Mouse (Mus musculus) MEL (cell line): ENCODE data around the gene Steap4. TPM values are rescaled to one million over a fixed set of nuclear protein-coding genes. Genes with fewer than 3 reads are reported as not detected.
"Not testable (repeated sequence)": the region's sequence is repeated elsewhere in the genome, so short reads cannot be mapped to it uniquely, and the experiment has no call there.

Experiments used
- DNase-seq: peaks from one replicate; pipeline ENCODE4 v3.0.0; 2011; ENCODE audit warnings: low read depth, low spot score
- H3K27ac ChIP-seq: 2 replicates; pipeline ENCODE4 v1.5.1; 2012; ENCODE audit warnings: low read depth, mild to moderate bottlenecking, control low read depth, low read length, moderate library complexity; ENCODE audit not compliant: control insufficient read depth
- H3K27me3 ChIP-seq, 2 experiments: fragments of 150-350 bp in 1 of 2; sonication (generic) in 1 of 2; 2 replicates each; pipeline ENCODE4 v1.6.1; 2012; ENCODE audit warnings: low read length in 2 of 2, mild to moderate bottlenecking in 2 of 2, improper control_type of control experiment in 1 of 2, moderate library complexity in 1 of 2; ENCODE audit not compliant: insufficient read depth in 2 of 2, control insufficient read depth in 1 of 2
- H3K36me3 ChIP-seq, 2 experiments: 2 replicates each; pipeline ENCODE4 v1.6.1; 2012 to 2014; ENCODE audit warnings: low read length in 2 of 2, improper control_type of control experiment in 1 of 2, inconsistent platforms in 1 of 2, mild to moderate bottlenecking in 1 of 2; ENCODE audit not compliant: insufficient read depth in 2 of 2, control insufficient read depth in 1 of 2
- H3K4me1 ChIP-seq, 2 experiments: fragments of 150-350 bp in 1 of 2; sonication (generic) in 1 of 2; 2 replicates each; pipeline ENCODE4 v1.6.1; 2012; ENCODE audit warnings: low read length in 2 of 2, improper control_type of control experiment in 1 of 2, mild to moderate bottlenecking in 1 of 2; ENCODE audit not compliant: insufficient read depth in 2 of 2, control insufficient read depth in 1 of 2
- H3K4me3 ChIP-seq, 2 experiments: fragments of 150-350 bp in 1 of 2; sonication (generic) in 1 of 2; 2 replicates each; pipeline ENCODE4 v1.5.1; 2012; ENCODE audit warnings: low read depth in 2 of 2, low read length in 2 of 2, mild to moderate bottlenecking in 2 of 2, moderate library complexity in 2 of 2, control low read depth in 1 of 2, improper control_type of control experiment in 1 of 2; ENCODE audit not compliant: control insufficient read depth in 1 of 2, insufficient read depth in 1 of 2
- H3K79me2 ChIP-seq: 2 replicates; pipeline ENCODE4 v1.6.1; 2012; ENCODE audit warnings: mild to moderate bottlenecking, low read length, moderate library complexity; ENCODE audit not compliant: control insufficient read depth, poor library complexity, insufficient read depth
- H3K9ac ChIP-seq: 2 replicates; pipeline ENCODE4 v1.6.1; 2012; ENCODE audit warnings: low read depth, mild to moderate bottlenecking, control low read depth, low read length, moderate library complexity; ENCODE audit not compliant: control insufficient read depth, poor library complexity, severe bottlenecking
- H3K9me3 ChIP-seq: fragments of 150-350 bp; sonication (generic); replicated peaks from 2 replicates; pipeline ENCODE4 v1.6.1; 2012; ENCODE audit warnings: mild to moderate bottlenecking, low read length, improper control_type of control experiment, moderate library complexity; ENCODE audit not compliant: insufficient read depth
- BHLHE40 ChIP-seq: IDR thresholded peaks from 2 replicates; pipeline ENCODE4 v1.6.1; 2012; ENCODE audit warnings: low read depth, mild to moderate bottlenecking, inconsistent platforms, low read length, improper control_type of control experiment, borderline replicate concordance
- CTCF ChIP-seq, 3 experiments: IDR thresholded peaks in 2 of 3; conservative IDR thresholded peaks in 1 of 3; 2 replicates each; pipeline ENCODE4 v1.5.1; 2011 to 2012; ENCODE audit warnings: low read length in 3 of 3, low read depth in 2 of 3, mild to moderate bottlenecking in 2 of 3, improper control_type of control experiment in 1 of 3, inconsistent platforms in 1 of 3, mixed read lengths in 1 of 3, moderate library complexity in 1 of 3; ENCODE audit not compliant: control insufficient read depth in 1 of 3, insufficient read depth in 1 of 3, poor library complexity in 1 of 3, severe bottlenecking in 1 of 3
- E2F4 ChIP-seq: IDR thresholded peaks from 2 replicates; pipeline ENCODE4 v1.6.1; 2011; ENCODE audit warnings: low read depth, low read length, improper control_type of control experiment, borderline replicate concordance
- ETS1 ChIP-seq: IDR thresholded peaks from 2 replicates; pipeline ENCODE4 v1.6.1; 2012; ENCODE audit warnings: low read depth, mild to moderate bottlenecking, inconsistent platforms, low read length, improper control_type of control experiment, moderate library complexity
- GABPA ChIP-seq: IDR thresholded peaks from 2 replicates; pipeline ENCODE4 v1.6.1; 2012; ENCODE audit warnings: low read depth, mild to moderate bottlenecking, inconsistent platforms, low read length, improper control_type of control experiment, moderate library complexity
- HCFC1 ChIP-seq: IDR thresholded peaks from 2 replicates; pipeline ENCODE4 v1.6.1; 2012; ENCODE audit warnings: low read depth, mild to moderate bottlenecking, inconsistent platforms, low read length, improper control_type of control experiment, moderate library complexity
- JUND ChIP-seq: IDR thresholded peaks from 2 replicates; pipeline ENCODE4 v1.6.1; 2011; ENCODE audit warnings: low read depth, mild to moderate bottlenecking, improper control_type of control experiment, low read length
- KAT2A ChIP-seq: conservative IDR thresholded peaks from 2 replicates; pipeline ENCODE4 v1.6.1; 2012; ENCODE audit warnings: low read depth, low read length, improper control_type of control experiment, inconsistent platforms
- MAFK ChIP-seq: IDR thresholded peaks from 2 replicates; pipeline ENCODE4 v1.6.1; 2011; ENCODE audit warnings: low read depth, mild to moderate bottlenecking, low read length, improper control_type of control experiment, borderline replicate concordance
- MAX ChIP-seq: IDR thresholded peaks from 2 replicates; pipeline ENCODE4 v1.6.1; 2011; ENCODE audit warnings: low read length, improper control_type of control experiment
- MAZ ChIP-seq: IDR thresholded peaks from 2 replicates; pipeline ENCODE4 v1.6.1; 2012; ENCODE audit warnings: low read depth, mild to moderate bottlenecking, inconsistent platforms, low read length, improper control_type of control experiment
- MEF2A ChIP-seq: IDR thresholded peaks from 2 replicates; pipeline ENCODE4 v1.6.1; 2014; ENCODE audit warnings: low read depth, mild to moderate bottlenecking, inconsistent platforms, low read length, improper control_type of control experiment; ENCODE audit not compliant: poor library complexity, insufficient replicate concordance, severe bottlenecking; ENCODE audit errors: extremely low read depth
- MYB ChIP-seq: IDR thresholded peaks from 2 replicates; pipeline ENCODE4 v1.6.1; 2011; ENCODE audit warnings: mild to moderate bottlenecking, low read depth, low read length, improper control_type of control experiment
- NELFE ChIP-seq: IDR thresholded peaks from 2 replicates; pipeline ENCODE4 v1.6.1; 2011; ENCODE audit warnings: low read depth, low read length, improper control_type of control experiment
- NRF1 ChIP-seq: IDR thresholded peaks from 2 replicates; pipeline ENCODE4 v1.6.1; 2014; ENCODE audit warnings: low read depth, mild to moderate bottlenecking, inconsistent platforms, low read length, improper control_type of control experiment, moderate library complexity; ENCODE audit not compliant: poor library complexity, insufficient read depth, severe bottlenecking
- POLR2A ChIP-seq, 2 experiments: IDR thresholded peaks; 2 replicates each; pipeline ENCODE4 v1.6.1; 2011 to 2012; ENCODE audit warnings: low read length in 2 of 2, mild to moderate bottlenecking in 2 of 2, control low read depth in 1 of 2, improper control_type of control experiment in 1 of 2, low read depth in 1 of 2, moderate library complexity in 1 of 2; ENCODE audit not compliant: control insufficient read depth in 1 of 2, insufficient read depth in 1 of 2, poor library complexity in 1 of 2
- RAD21 ChIP-seq: IDR thresholded peaks from 2 replicates; pipeline ENCODE4 v1.6.1; 2011; ENCODE audit warnings: mild to moderate bottlenecking, low read depth, low read length, improper control_type of control experiment
- SIN3A ChIP-seq: IDR thresholded peaks from 2 replicates; pipeline ENCODE4 v1.6.1; 2012; ENCODE audit warnings: low read length, improper control_type of control experiment, inconsistent platforms
- TAL1 ChIP-seq: IDR thresholded peaks from 2 replicates; pipeline ENCODE4 v1.6.1; 2012; ENCODE audit warnings: mild to moderate bottlenecking, inconsistent platforms, low read length, moderate library complexity, mixed read lengths
- TBP ChIP-seq: IDR thresholded peaks from 2 replicates; pipeline ENCODE4 v1.8.0; 2011; ENCODE audit warnings: low read depth, low read length, improper control_type of control experiment
- UBTF ChIP-seq: IDR thresholded peaks from 2 replicates; pipeline ENCODE4 v1.6.1; 2012; ENCODE audit warnings: low read depth, mild to moderate bottlenecking, inconsistent platforms, low read length, improper control_type of control experiment, moderate library complexity, borderline replicate concordance; ENCODE audit not compliant: insufficient read depth
- USF1 ChIP-seq: IDR thresholded peaks from 2 replicates; pipeline ENCODE4 v1.6.1; 2014; ENCODE audit warnings: low read depth, mild to moderate bottlenecking, inconsistent platforms, low read length, improper control_type of control experiment, moderate library complexity
- ZKSCAN1 ChIP-seq: IDR thresholded peaks from 2 replicates; pipeline ENCODE4 v1.6.1; 2012; ENCODE audit warnings: low read depth, mild to moderate bottlenecking, inconsistent platforms, low read length, improper control_type of control experiment, moderate library complexity
- polyA plus RNA-seq, 2 experiments: library from polyadenylated mRNA; stranded (reverse) in 1 of 2; unstranded in 1 of 2; fragments of >175 nt in 1 of 2; fragments of >200 nt in 1 of 2; gene quantifications; 2 replicates each; pipeline versions ENCODE4 v1.2.1 to v1.2.4; 2012; ENCODE audit warnings: low replicate concordance in 2 of 2, low read depth in 1 of 2; ENCODE audit not compliant: insufficient read length in 2 of 2, insufficient read depth in 1 of 2, missing spikeins in 1 of 2
- total RNA-seq: library from RNA; depleted of rRNA; stranded (reverse); fragments of 300-350 nt; gene quantifications from 2 replicates; pipeline ENCODE4 v1.2.3, GENCODE M21; 2012

Steap4 gene
- total and polyA plus RNA-seq, 3 experiments, result not detected

- H3K27me3 ChIP-seq, result no peaks in the 10 kb centered on the region
- H3K4me1 ChIP-seq, result no peaks in the 10 kb centered on the region
- H3K9me3 ChIP-seq, result no peaks in the 10 kb centered on the region
- H3K9ac ChIP-seq, result no peak overlapping the region
- no peaks in the 10 kb centered on the region for H3K36me3 ChIP-seq
- DNase-seq, result no peak
- H3K27ac ChIP-seq, result no peak overlapping the region
- H3K79me2 ChIP-seq, result no peaks in the 10 kb centered on the region
- H3K4me3 ChIP-seq, result no peak overlapping the region
- TF ChIP-seq RAD21, result no peak
- TF ChIP-seq TAL1, result no peak
- TF ChIP-seq KAT2A, result no peak
- TF ChIP-seq HCFC1, result no peak
- TF ChIP-seq MAZ, result no peak
- no peak for TF ChIP-seq GABPA
- no peak for TF ChIP-seq BHLHE40
- no peak for TF ChIP-seq USF1
- no peak for TF ChIP-seq SIN3A
- no peak for TF ChIP-seq E2F4
- no peak for TF ChIP-seq MAX
Measured at GRCm38 (mm10) chr5:7932234-7933221, 27.7 kb upstream of the Steap4 start.

GRCm38 (mm10) chr5:7933495-7933894 lies 26.8 kb upstream of the Steap4 start:
- not testable (repeated sequence) for H3K27me3 ChIP-seq, H3K36me3 ChIP-seq, H3K9ac ChIP-seq, DNase-seq, H3K79me2 ChIP-seq, H3K27ac ChIP-seq, H3K4me3 ChIP-seq, H3K4me1 ChIP-seq, H3K9me3 ChIP-seq

GRCm38 (mm10) chr5:7933933-7934675 lies 26.2 kb upstream of the Steap4 start:
- H3K79me2 ChIP-seq, result no peaks in the 10 kb centered on the region
- H3K36me3 ChIP-seq, result no peaks in the 10 kb centered on the region
- H3K4me3 ChIP-seq, result no peak overlapping the region
- no peaks in the 10 kb centered on the region for H3K27me3 ChIP-seq
- no peak for DNase-seq
- H3K9me3 ChIP-seq, result no peaks in the 10 kb centered on the region
- no peaks in the 10 kb centered on the region for H3K4me1 ChIP-seq
- H3K9ac ChIP-seq, result no peak overlapping the region
- no peak overlapping the region for H3K27ac ChIP-seq
- TF ChIP-seq MYB (no peak), GABPA (no peak), JUND (no peak), MEF2A (no peak), RAD21 (no peak), ETS1 (no peak), UBTF (no peak), HCFC1 (no peak), KAT2A (no peak), ZKSCAN1 (no peak), TBP (no peak), MAFK (no peak), CTCF (IDR thresholded peaks at IDR 0.05 in 2 of 3, conservative IDR thresholded peaks at IDR 0.05 in 1 of 3; ENCODE audit: control insufficient read depth in 1 of 3, insufficient read depth in 1 of 3, low read depth in 2 of 3, low read length in 3 of 3, poor library complexity in 1 of 3, severe bottlenecking in 1 of 3) (no peak), NELFE (no peak), POLR2A (IDR thresholded peaks at IDR 0.05; ENCODE audit: control insufficient read depth in 1 of 2, insufficient read depth in 1 of 2, low read depth in 1 of 2, low read length in 2 of 2, poor library complexity in 1 of 2) (no peak), NRF1 (no peak)
